Mouse (Mus musculus) limb, embryonic 14.5 days (tissue): Measurements from ENCODE around the gene Rps19bp1. TPM values are rescaled to one million over a fixed set of nuclear protein-coding genes. Genes with fewer than 3 reads are reported as not detected.

Source experiments
- ATAC-seq: fragments of 200-750 bp; cut with Nextera tagmentation; 2 replicates; pipeline ENCODE4 v1.8.0; 2017; ENCODE audit warnings: low read depth, moderate number of reproducible peaks, moderate TSS enrichment; ENCODE audit not compliant: low FRiP score
- DNase-seq: peaks from one replicate; pipeline ENCODE4 v3.0.0-alpha.2; 2015; ENCODE audit warnings: low spot score
- H3K27ac ChIP-seq: fragments of 300-500 bp; sonication (generic); replicated peaks from 2 replicates; pipeline ENCODE4 v1.5.1; 2014; ENCODE audit warnings: low read depth, mild to moderate bottlenecking, low read length, moderate library complexity, mixed read lengths
- H3K27me3 ChIP-seq: fragments of 300-500 bp; sonication (generic); 2 replicates; pipeline ENCODE4 v1.6.1; 2014; ENCODE audit warnings: low read length, mixed read lengths; ENCODE audit not compliant: control insufficient read depth, insufficient read depth
- H3K36me3 ChIP-seq: fragments of 300-500 bp; sonication (generic); 2 replicates; pipeline ENCODE4 v1.6.1; 2014; ENCODE audit warnings: mild to moderate bottlenecking, low read length, moderate library complexity, mixed read lengths; ENCODE audit not compliant: control insufficient read depth, insufficient read depth
- H3K4me1 ChIP-seq: fragments of 300-500 bp; sonication (generic); 2 replicates; pipeline ENCODE4 v1.6.1; 2014; ENCODE audit warnings: antibody characterized with exemption, low read length, mixed read lengths; ENCODE audit not compliant: control insufficient read depth, insufficient read depth
- H3K4me2 ChIP-seq: fragments of 300-500 bp; sonication (generic); replicated peaks from 2 replicates; pipeline ENCODE4 v1.6.1; 2014; ENCODE audit warnings: low read depth, mild to moderate bottlenecking, low read length, moderate library complexity; ENCODE audit not compliant: severe bottlenecking
- H3K4me3 ChIP-seq: fragments of 300-500 bp; sonication (generic); replicated peaks from 2 replicates; pipeline ENCODE4 v1.5.1; 2014; ENCODE audit warnings: low read length
- H3K9ac ChIP-seq: fragments of 300-500 bp; sonication (generic); 2 replicates; pipeline ENCODE4 v1.6.1; 2014; ENCODE audit warnings: mild to moderate bottlenecking, low read depth, low read length, moderate library complexity; ENCODE audit not compliant: severe bottlenecking
- H3K9me3 ChIP-seq: fragments of 300-500 bp; sonication (generic); 2 replicates; pipeline ENCODE4 v1.6.1; 2016; ENCODE audit warnings: low read length; ENCODE audit not compliant: control insufficient read depth
- POLR2A ChIP-seq: fragments of 200-500 bp; IDR thresholded peaks from 2 replicates; pipeline ENCODE4 v1.8.0; 2012; ENCODE audit warnings: inconsistent platforms, mild to moderate bottlenecking, moderate library complexity, borderline replicate concordance; ENCODE audit not compliant: insufficient read depth, insufficient read length; ENCODE audit errors: extremely low read depth
- WGBS: fragments of 180-500 bp; shearing (Covaris S2); extraction: QIAGEN DNeasy Blood & Tissue Kit; methylation state at CpG from one replicate; pipeline ENCODE4 v1.1.7; 2014; 5-methylcytosine and 5-hydroxymethylcytosine counted together
- polyA plus RNA-seq, 2 experiments: library from polyadenylated mRNA; depleted of rRNA in 1 of 2; stranded (reverse) in 1 of 2; unstranded in 1 of 2; fragments of >200 nt; fragmentation: Nextera tagmentation in 1 of 2; extraction: Ambion mirVana in 1 of 2; gene quantifications; 2 replicates each; pipeline versions ENCODE4 v1.2.1 to v1.2.3; 2012 to 2014

Gene Rps19bp1
- polyA plus RNA-seq, 2 experiments = 44.2 to 61.1 TPM

DNA sequence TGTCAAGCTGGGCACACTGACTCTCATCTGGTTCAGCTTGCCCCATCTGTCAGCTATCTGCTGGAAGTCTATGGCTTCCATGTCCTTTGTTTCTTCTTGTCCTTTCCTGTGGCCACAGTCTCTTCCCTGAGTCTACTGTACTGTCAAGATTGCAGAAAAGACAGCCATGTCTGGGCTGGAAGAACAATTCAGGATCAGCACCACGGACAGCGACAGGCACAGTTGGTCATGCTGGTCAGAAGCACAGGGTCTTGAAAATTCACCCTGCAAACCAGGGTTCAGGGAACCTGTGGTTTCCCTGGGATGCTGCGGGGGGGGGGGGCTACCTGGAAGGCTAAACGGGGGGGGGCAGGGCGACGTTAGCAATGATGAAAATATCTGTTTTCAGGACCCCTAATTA, 13.5 kb upstream of the Rps19bp1 start:
- WGBS = 0% methylated on average over 4 of the region's 6 CpGs
- no peaks in the 10 kb centered on the region for H3K36me3 ChIP-seq
- H3K27ac ChIP-seq = no peak overlapping the region
- H3K27me3 ChIP-seq = no peaks in the 10 kb centered on the region
- TF ChIP-seq POLR2A = no peak
- H3K9ac ChIP-seq = no peak overlapping the region
- DNase-seq (peak; percentile 90), ATAC-seq (no peak)
- no peaks in the 10 kb centered on the region for H3K4me1 ChIP-seq
- H3K4me2 ChIP-seq = no peak overlapping the region
- H3K4me3 ChIP-seq = no peak overlapping the region
- no peaks in the 10 kb centered on the region for H3K9me3 ChIP-seq

DNA sequence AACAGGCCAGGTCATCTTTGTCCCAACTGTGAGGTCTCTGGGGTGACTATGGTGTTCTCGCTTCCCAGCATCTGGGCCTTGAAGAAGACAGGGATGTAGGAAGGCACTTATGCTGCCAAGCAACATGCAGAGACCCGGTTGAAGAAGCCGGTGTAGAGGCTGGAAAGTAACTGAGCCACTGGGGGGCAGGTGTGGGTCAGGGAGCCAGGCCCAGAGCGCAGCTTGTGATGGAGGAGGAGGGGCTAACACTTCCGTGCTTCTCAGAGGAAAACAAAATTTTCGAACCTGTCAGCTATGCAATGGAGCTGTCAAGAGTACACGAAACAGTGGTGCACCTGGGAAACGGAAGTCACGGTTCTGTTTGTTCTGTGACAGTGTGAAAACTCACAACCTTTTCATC, 13.0 kb upstream of the Rps19bp1 start:
- no peak for DNase-seq
- Histone ChIP-seq H3K27ac (no peak overlapping the region), H3K9ac (no peak overlapping the region), H3K4me2 (no peak overlapping the region), H3K4me3 (no peak overlapping the region), H3K9me3 (no peaks in the 10 kb centered on the region), H3K4me1 (no peaks in the 10 kb centered on the region), H3K27me3 (no peaks in the 10 kb centered on the region), H3K36me3 (no peaks in the 10 kb centered on the region)
- ATAC-seq = no peak
- WGBS = 40% methylated on average over 9 of the region's 9 CpGs
- TF ChIP-seq POLR2A = no peak

DNA sequence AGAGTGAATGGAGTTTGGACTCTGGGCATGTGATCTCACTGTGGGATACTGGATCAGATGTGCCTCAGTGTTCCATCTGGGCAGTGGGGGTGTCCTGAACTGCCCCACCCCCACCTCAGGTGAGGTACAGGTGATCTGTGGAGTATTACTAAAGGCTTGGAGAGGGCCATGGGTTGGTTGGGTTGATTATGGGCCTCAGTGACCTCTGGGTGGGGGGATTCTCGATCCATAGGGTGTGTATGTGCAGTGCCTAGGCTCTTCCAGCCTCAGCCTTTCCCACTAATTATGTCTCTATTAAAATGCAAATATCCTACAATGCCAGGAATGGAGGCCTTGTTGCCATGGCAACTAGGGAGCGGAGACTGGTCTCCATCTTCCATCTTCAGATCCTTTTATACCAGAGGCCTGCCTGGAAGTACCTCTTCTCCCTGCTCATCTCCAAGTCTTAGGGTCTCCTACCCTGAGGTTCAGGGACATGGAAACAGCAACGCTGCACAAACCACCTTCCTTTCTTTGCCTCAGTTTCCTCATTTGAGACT, 7.8 kb upstream of the Rps19bp1 start:
- no peaks in the 10 kb centered on the region for H3K9me3 ChIP-seq
- ATAC-seq (no peak), DNase-seq (no peak)
- no peaks in the 10 kb centered on the region for H3K4me1 ChIP-seq
- no peak overlapping the region for H3K27ac ChIP-seq
- no peak overlapping the region for H3K9ac ChIP-seq
- H3K4me2 ChIP-seq = no peak overlapping the region
- H3K27me3 ChIP-seq = no peaks in the 10 kb centered on the region
- WGBS = 74% methylated on average over 3 of the region's 3 CpGs
- H3K4me3 ChIP-seq = no peak overlapping the region
- TF ChIP-seq POLR2A = no peak
- H3K36me3 ChIP-seq = no peaks in the 10 kb centered on the region

DNA sequence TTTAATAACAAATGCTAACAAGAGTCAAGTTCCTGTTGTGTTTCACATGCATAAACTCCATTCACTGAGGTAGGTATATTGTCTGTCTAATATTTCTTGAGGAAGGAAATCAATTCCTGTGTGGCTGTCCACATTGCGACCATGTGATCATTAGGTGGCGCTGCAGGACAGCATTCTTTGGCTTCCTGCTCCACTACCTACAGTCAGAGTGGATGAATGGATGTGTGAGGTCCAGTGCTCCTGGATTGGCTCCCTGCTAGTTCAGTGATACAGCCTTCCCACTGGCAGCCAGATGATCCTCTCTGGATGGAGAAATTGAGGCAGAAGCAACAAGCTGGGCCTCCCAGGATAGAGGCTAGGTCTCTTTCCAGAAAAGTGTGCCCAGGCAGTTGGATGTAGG, 2.2 kb upstream of the Rps19bp1 start:
- Histone ChIP-seq H3K9ac (no peak overlapping the region), H3K4me2 (no peak overlapping the region), H3K4me3 (no peak overlapping the region), H3K4me1 (peaks cover 9% of the 10 kb centered on the region), H3K27me3 (no peaks in the 10 kb centered on the region), H3K36me3 (no peaks in the 10 kb centered on the region; the same call in 1 of the 2 replicates), H3K27ac (no peak overlapping the region), H3K9me3 (no peaks in the 10 kb centered on the region)
- no peak for ATAC-seq
- 0% methylated on average over 2 of the region's 2 CpGs for WGBS
- no peak for TF ChIP-seq POLR2A
- peak; percentile 91 for DNase-seq

DNA sequence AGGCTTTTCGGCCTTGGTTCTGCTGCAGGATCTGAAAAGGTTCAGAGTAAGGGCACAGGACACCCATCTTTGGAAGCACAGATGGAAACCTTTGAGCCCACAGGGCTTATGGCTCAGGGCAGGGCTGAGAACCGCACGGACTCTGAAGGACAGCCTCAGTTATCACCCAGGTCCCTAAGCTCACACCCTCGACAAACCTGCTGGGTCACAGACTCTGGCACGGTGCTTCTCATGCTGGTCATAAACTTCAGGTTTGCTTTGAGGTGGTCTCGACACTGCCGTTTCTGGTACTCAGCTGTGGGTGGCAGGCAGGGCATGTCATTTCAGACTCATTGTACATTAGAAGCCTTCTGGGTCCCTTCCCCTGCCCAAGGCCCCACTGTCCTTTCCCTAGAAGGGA, 3.0 kb downstream of the Rps19bp1 start:
- H3K4me2 ChIP-seq = no peak overlapping the region
- no peaks in the 10 kb centered on the region for H3K9me3 ChIP-seq
- H3K9ac ChIP-seq = no peak overlapping the region
- TF ChIP-seq POLR2A = no peak
- ATAC-seq (no peak), DNase-seq (no peak)
- WGBS = 77% methylated on average over 7 of the region's 7 CpGs
- H3K27ac ChIP-seq = no peak overlapping the region
- H3K4me1 ChIP-seq = peaks cover 28% of the 10 kb centered on the region
- no peak overlapping the region for H3K4me3 ChIP-seq
- peaks cover 40% of the 10 kb centered on the region for H3K36me3 ChIP-seq
- no peaks in the 10 kb centered on the region for H3K27me3 ChIP-seq

DNA sequence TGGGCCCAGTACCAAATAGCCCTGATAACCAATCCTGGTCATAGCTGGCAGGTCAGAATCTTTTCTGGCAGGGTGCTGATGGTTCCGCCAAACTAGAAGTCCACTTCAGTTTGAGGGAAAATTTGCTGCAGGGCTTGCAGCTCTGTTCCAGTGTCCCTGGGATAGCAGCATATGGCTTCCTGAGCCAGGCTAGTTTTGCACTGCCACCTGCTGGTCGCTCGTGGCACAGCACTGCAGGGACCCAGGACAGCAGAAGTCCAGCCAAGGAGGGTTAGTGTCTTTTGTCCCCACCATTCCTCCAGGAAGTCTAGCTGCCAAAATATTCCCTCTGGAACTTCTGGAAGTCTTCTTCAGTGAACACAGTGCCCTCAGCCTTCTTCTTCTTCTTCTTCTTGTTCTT, 3.4 kb downstream of the Rps19bp1 start:
- Histone ChIP-seq H3K27me3 (no peaks in the 10 kb centered on the region), H3K36me3 (peaks cover 42% of the 10 kb centered on the region), H3K9ac (no peak overlapping the region), H3K27ac (no peak overlapping the region), H3K4me2 (no peak overlapping the region), H3K4me1 (peaks cover 28% of the 10 kb centered on the region), H3K4me3 (no peak overlapping the region), H3K9me3 (no peaks in the 10 kb centered on the region)
- 12% methylated on average over 3 of the region's 3 CpGs for WGBS
- 0 out of 2 replicates have a peak, but pooled peaks have one; percentile 14 for TF ChIP-seq POLR2A
- ATAC-seq (no peak), DNase-seq (peak; percentile 78)
